Mouse (Mus musculus) testis, adult 2 months (tissue): ENCODE data around the gene Eef1e1.

Source experiments
- CTCF ChIP-seq: fragments of 200-500 bp; IDR thresholded peaks from 2 replicates; pipeline ENCODE4 v1.5.1; 2012; ENCODE audit warnings: low read depth, mild to moderate bottlenecking, inconsistent platforms, low read length, moderate library complexity; ENCODE audit not compliant: control insufficient read depth, insufficient read depth, insufficient replicate concordance
- POLR2A ChIP-seq: fragments of 200-500 bp; IDR thresholded peaks from 2 replicates; pipeline ENCODE4 v1.6.1; 2012; ENCODE audit warnings: low read depth, mild to moderate bottlenecking, inconsistent platforms, low read length, moderate library complexity; ENCODE audit not compliant: control insufficient read depth

DNA sequence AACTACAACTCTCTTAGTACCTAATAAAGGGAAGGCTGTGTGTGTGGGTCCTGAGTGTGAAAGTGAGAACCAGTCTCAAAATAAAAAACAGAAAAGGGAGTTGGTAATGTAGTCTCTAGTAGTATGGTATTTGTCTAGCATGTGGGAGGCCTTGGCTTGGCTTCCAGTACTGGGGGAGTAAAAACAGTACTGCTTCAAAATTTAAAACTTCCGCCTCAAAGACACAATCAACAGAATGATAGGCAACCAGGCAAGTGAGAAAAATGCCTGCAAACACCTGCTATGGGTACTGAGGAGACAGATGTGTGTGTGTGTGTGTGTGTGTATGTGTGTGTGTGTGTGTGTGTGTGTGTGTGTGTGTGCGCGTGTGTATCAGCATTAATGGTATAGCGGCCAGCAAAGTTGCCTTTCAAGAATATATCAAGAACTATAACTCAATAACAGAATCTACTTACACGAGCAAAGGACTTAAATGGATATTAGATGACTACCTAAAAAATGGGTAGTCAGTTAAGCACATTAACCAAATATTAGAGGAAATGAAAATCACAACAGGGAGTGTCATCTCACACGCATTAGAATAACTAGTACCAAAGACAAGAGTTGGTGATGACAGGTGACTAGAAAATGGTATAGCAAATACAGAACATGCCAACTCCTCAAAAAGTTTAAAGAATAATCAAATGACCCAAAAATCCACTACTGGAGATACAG is 25.4 kb downstream of the Eef1e1 start:
- no peak for TF ChIP-seq POLR2A
- TF ChIP-seq CTCF = no peak
